Mouse (Mus musculus): ENCODE results near the gene Ccdc85a. TPM values are rescaled to one million over a fixed set of nuclear protein-coding genes. Genes with fewer than 3 reads are reported as not detected.
A peak's percentile ranks its signal among the peaks of the same experiment; 100 is the strongest.
"Not testable (repeated sequence)": the region's sequence is repeated elsewhere in the genome, so short reads cannot be mapped to it uniquely, and the experiment has no call there.

The Ccdc85a gene
- total RNA-seq, 2 experiments from 2014 or later: 89.3 to 98.0 TPM

GRCm38 (mm10) chr11:28439877-28440276 is 144.2 kb downstream of the Ccdc85a start:
- DNase-seq: no peak
- intact Hi-C loops (cut with DNase I): no loop called here

DNA sequence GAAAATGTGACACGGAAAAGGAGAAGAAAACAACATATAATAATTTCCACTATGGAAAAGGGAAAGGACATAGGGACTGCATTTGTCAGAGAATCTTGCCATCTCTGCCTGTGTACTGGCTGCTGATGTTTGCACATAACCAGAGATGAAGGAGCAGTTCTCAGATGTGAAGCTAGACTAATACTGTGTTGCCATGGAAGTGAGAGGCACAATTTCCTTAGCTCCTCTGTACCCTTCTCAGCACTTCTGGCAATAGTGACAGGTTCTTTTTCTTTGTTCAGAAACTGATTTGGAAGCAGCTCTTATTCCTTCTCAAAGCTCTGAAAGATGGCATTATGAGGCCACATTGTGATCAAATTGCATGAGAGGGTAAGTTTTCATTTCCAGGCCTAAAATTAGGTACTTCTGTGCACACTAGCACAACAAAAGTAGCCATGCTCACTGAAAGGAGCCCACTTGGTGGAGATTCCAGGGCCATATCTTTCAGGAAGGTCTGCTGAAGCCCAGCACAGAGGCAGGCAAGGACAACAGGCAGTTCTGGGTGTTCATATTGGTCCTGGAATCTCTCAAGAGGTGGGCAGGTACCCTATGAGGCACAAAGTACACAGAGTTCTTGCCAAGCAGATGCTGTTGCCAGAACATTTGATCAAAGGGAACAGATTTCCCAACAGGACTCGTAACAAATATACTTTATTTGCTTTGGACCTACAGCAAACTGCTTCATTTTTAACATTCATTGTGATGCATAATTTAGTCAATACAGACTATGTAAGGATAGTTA is 161.5 kb downstream of the Ccdc85a start:
- intact Hi-C loops (cut with DNase I): no loop called here
- DNase-seq: no peak

DNA sequence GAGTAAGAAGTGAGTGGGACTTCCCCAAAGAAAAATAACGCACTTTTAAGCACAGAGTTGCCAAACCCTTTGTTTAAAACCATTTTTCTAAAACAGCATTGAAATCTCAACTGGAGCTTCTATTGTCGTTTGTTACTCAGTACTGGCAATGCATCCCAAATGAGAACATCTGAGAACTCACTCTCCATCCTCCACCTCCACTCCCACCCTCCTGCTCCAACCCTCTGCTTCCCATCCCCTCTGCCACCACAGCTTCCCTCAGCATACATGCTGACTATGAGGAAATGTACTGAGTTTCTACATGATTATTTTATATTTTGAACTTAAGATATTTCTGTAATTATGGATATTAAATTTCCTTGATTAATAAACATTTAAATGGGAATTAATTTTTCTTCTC is 168.3 kb downstream of the Ccdc85a start:
- intact Hi-C loops (cut with DNase I): no loop called here
- DNase-seq: no peak

- intact Hi-C loops (cut with DNase I): not testable (repeated sequence)
These were observed 174.2 kb downstream of the Ccdc85a start for GRCm38 (mm10) chr11:28409880-28410279.

GRCm38 (mm10) chr11:28397166-28397565 is 187.0 kb downstream of the Ccdc85a start:
- DNase-seq: no peak
- intact Hi-C loops (cut with DNase I): no loop called here

More at GRCm38 (mm10) chr11:28409880-28410279, 174.2 kb downstream of the Ccdc85a start:
- DNase-seq: not testable (repeated sequence)

DNA sequence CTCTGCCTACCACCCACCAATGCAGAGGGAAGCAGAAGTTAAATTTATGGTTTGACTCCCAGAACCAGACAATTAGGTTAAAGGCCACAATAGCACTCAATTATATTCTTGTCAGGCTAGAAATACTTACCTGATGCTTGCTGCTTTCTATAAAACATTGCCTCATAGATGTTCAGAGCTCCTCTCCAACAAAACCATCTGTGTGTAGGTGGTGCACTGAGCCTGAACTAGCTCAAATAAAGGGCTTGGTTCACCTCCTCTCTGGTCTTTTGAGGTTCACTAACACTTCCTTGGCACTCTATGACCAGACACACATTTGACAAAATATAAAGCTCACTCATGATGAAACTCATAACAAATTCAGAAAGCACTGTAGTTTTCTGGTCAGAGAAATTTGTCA is 208.2 kb downstream of the Ccdc85a start:
- intact Hi-C loops (cut with DNase I): no loop called here
- no peak for DNase-seq

DNA sequence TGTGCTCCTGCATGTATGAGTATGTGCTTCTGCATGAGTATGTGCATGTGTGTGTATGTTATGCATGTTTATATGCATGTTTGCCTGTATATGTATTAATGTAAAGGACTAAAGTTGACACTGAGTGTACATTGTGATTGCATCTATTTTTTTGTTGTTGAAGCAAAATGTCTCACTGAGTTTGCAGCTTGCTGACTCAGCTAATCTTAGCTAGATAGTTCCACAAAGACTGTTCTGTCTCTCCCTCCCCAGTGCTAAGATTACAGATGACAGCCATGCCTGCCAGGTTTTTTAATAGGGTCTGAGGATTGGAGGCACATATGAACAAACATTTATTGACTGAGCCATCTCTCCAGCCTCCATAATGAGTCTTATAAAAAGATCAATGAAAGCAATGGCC is 209.5 kb downstream of the Ccdc85a start:
- intact Hi-C loops (cut with DNase I): no loop called here
- DNase-seq: no peak

DNA sequence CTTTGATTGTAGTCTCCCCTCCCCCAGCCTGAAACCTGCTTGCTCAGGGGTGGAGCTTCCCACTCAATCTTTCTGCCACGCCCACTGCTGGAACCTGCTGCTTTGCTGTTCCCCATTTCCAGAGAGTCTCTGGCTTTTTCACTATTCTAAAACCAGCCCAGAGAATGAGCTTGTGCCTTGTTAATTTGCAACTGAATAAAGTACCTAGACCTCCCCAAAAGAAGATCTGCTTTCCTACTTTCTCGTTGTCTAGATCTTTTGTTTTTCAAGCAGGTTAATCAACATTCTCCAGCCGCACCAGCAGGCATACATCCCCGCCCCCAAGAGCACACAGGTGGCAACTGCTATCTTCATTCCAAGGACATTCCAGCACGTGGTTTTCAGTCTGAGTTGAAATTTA is 212.7 kb downstream of the Ccdc85a start:
- DNase-seq: not testable (repeated sequence)

GRCm38 (mm10) chr11:28365929-28366244 is 218.2 kb downstream of the Ccdc85a start:
- DNase-seq: no peak
- intact Hi-C loops (cut with DNase I): loop anchor here (10.0 kb wide), 1 partner anchor 219 kb away; the partner anchor contains the start of gene Ccdc85a

More for the DNA sequence above, 212.7 kb downstream of the Ccdc85a start:
- intact Hi-C loops (cut with DNase I): not testable (repeated sequence)

DNA sequence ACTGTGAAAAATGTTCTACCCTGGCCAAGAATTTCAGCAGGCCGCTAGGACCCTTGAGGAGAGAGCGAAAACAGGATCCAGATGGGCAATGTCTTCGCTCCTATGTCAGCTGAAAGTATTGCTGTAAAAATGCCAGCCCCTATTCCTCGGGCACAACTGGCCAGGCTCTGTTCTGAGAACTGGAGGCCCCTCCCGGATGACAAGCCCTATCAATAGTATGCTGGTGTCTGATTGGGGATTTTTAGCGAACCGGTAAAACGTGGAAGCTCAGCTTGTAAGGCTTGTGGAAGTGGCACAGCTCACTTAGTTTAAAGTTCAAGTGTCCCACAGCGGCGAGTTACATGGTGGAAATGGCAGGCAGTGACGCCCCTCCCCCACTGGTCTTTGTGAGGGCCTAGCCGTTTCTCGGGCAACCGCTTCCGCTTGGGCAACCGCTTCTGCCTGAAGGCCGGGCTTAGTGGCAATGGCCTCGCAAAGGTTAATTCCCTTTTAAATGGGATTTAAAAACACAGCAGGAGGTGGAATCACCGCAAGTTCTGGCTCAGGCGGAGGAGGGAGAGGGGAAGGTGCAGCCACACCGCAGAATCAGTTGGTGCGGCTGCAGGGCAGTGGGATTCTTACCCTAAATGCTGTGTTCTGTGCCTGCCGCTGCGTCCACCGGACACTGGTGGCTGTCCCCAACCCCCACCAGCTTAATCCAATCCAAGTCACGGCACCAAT is 218.8 kb downstream of the Ccdc85a start:
- peak; percentile 94 for DNase-seq
- intact Hi-C loops (cut with DNase I): loop anchor here (10.0 kb wide), 1 partner anchor 219 kb away; the partner anchor contains the start of gene Ccdc85a

DNA sequence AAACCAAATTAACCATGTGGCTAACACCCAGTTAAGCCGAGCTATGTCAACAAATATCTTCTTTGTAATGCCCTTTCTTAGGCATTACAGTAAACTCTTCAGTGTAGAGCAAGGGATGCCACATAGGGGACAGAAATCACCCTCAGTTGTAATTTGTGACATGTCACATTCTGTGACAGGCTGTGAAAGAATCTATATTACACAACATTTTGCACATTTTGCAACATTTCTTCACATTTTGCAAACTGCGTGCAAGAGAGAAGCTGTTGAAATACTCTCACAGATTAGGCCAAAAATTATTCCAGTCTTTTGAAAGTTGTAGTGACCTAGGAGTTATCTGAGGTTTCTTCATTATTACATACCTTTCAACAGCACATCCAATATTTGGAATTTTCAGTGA is 240.7 kb downstream of the Ccdc85a start:
- no peak for DNase-seq
- intact Hi-C loops (cut with DNase I): no loop called here

GRCm38 (mm10) chr11:28341887-28342286 is 242.2 kb downstream of the Ccdc85a start:
- intact Hi-C loops (cut with DNase I): no loop called here
- DNase-seq: no peak

- DNase-seq; intact Hi-C loops (cut with DNase I): not testable (repeated sequence)
These were observed 244.6 kb downstream of the Ccdc85a start, which contains the start of gene Gm6685 for GRCm38 (mm10) chr11:28339224-28340150. Gene Gm6685 (minus strand): TSS chr11:28339867.

Other genes starting within 250 kb of the Ccdc85a start
- 1 to 10 TPM; 4.9 to 7.3 TPM for gene Gm6685, start 244.5 kb downstream of the Ccdc85a start, total RNA-seq (2021)

Data from left cerebral cortex, postnatal 4 days (tissue).